Mouse (Mus musculus) stomach, postnatal 0 days (tissue): ENCODE data around the gene Pten. TPM values are rescaled to one million over a fixed set of nuclear protein-coding genes. Genes with fewer than 3 reads are reported as not detected.
A peak's percentile ranks its signal among the peaks of the same experiment; 100 is the strongest.
"Not testable (repeated sequence)": the region's sequence is repeated elsewhere in the genome, so short reads cannot be mapped to it uniquely, and the experiment has no call there.

Experiments used
- ATAC-seq: fragments of 200-750 bp; cut with Nextera tagmentation; 2 replicates; pipeline ENCODE4 v1.8.0; 2017; ENCODE audit not compliant: low FRiP score, low TSS enrichment
- DNase-seq: peaks from one replicate; pipeline ENCODE4 v3.0.0-alpha.2; 2016; ENCODE audit warnings: low spot score
- H3K27ac ChIP-seq: fragments of 300-500 bp; sonication (generic); replicated peaks from 2 replicates; pipeline ENCODE4 v1.5.1; 2014; ENCODE audit warnings: mild to moderate bottlenecking, control low read depth
- H3K27me3 ChIP-seq: fragments of 300-500 bp; sonication (generic); 2 replicates; pipeline ENCODE4 v1.6.1; 2014; ENCODE audit warnings: low read length; ENCODE audit not compliant: control insufficient read depth, insufficient read depth
- H3K36me3 ChIP-seq: fragments of 300-500 bp; sonication (generic); 2 replicates; pipeline ENCODE4 v1.6.1; 2014; ENCODE audit warnings: low read length, mixed read lengths; ENCODE audit not compliant: control insufficient read depth, insufficient read depth
- H3K4me1 ChIP-seq: fragments of 300-500 bp; sonication (generic); replicated peaks from 2 replicates; pipeline ENCODE4 v1.6.1; 2014; ENCODE audit warnings: antibody characterized with exemption; ENCODE audit not compliant: control insufficient read depth, insufficient read depth
- H3K4me2 ChIP-seq: fragments of 300-500 bp; sonication (generic); replicated peaks from 2 replicates; pipeline ENCODE4 v1.6.1; 2014; ENCODE audit warnings: low read depth, mild to moderate bottlenecking, control low read depth, moderate library complexity
- H3K4me3 ChIP-seq: fragments of 300-500 bp; sonication (generic); 2 replicates; pipeline ENCODE4 v1.5.1; 2014; ENCODE audit warnings: low read depth, low read length, control low read depth
- H3K9ac ChIP-seq: fragments of 300-500 bp; sonication (generic); 2 replicates; pipeline ENCODE4 v1.6.1; 2014; ENCODE audit warnings: mild to moderate bottlenecking, low read length, control low read depth, mixed read lengths
- H3K9me3 ChIP-seq: fragments of 300-500 bp; sonication (generic); 2 replicates; pipeline ENCODE4 v1.6.1; 2016; ENCODE audit warnings: low read length; ENCODE audit not compliant: control insufficient read depth
- CTCF ChIP-seq: IDR thresholded peaks from 2 replicates; pipeline ENCODE4 v1.5.1; 2016; ENCODE audit warnings: antibody characterized with exemption, low read depth, mild to moderate bottlenecking, moderate library complexity
- EP300 ChIP-seq: optimal IDR thresholded peaks from 2 replicates; pipeline ENCODE3; 2016; ENCODE audit warnings: antibody characterized with exemption
- WGBS: fragments of 180-500 bp; shearing (Covaris S2); extraction: QIAGEN DNeasy Blood & Tissue Kit; methylation state at CpG from one replicate; pipeline ENCODE4 v1.1.7; 2014; 5-methylcytosine and 5-hydroxymethylcytosine counted together
- polyA plus RNA-seq: library from polyadenylated mRNA; unstranded; fragments of >200 nt; fragmentation: Nextera tagmentation; extraction: Ambion mirVana; gene quantifications from 2 replicates; pipeline ENCODE4 v1.2.1, GENCODE M21; 2015

Gene Pten
- polyA plus RNA-seq, 1 experiment from 2014 or later: 8.1 TPM

- no peaks in the 10 kb centered on the region for H3K36me3 ChIP-seq
- no peaks in the 10 kb centered on the region for H3K4me1 ChIP-seq
- H3K9ac ChIP-seq: peak overlapping the region; percentile 43; the same call in 1 of the 2 replicates
- H3K27ac ChIP-seq: 0 out of 2 replicates have a peak overlapping the region, but pooled peaks have one; percentile 35
- no peak for DNase-seq
- no peaks in the 10 kb centered on the region for H3K27me3 ChIP-seq
- peak overlapping the region; percentile 53 for H3K4me2 ChIP-seq
- no peak for TF ChIP-seq EP300
- no peak for TF ChIP-seq CTCF
- ATAC-seq: no peak
- no peaks in the 10 kb centered on the region for H3K9me3 ChIP-seq
- 16% methylated on average over 6 of the region's 6 CpGs for WGBS
- peak overlapping the region; percentile 99 for H3K4me3 ChIP-seq
Observed at GRCm38 (mm10) chr19:32760499-32760898, 3.2 kb downstream of the Pten start.

GRCm38 (mm10) chr19:32761162-32761561 is 3.9 kb downstream of the Pten start:
- no peak overlapping the region for H3K9ac ChIP-seq
- H3K27me3 ChIP-seq: no peaks in the 10 kb centered on the region
- H3K4me1 ChIP-seq: no peaks in the 10 kb centered on the region
- TF ChIP-seq CTCF (no peak), EP300 (no peak)
- no peak overlapping the region for H3K27ac ChIP-seq
- 55% methylated on average over 4 of the region's 4 CpGs for WGBS
- H3K4me3 ChIP-seq: peak overlapping the region; percentile 99; the same call in 1 of the 2 replicates
- DNase-seq (no peak), ATAC-seq (no peak)
- peak overlapping the region; percentile 53 for H3K4me2 ChIP-seq
- no peaks in the 10 kb centered on the region for H3K36me3 ChIP-seq
- no peaks in the 10 kb centered on the region for H3K9me3 ChIP-seq

GRCm38 (mm10) chr19:32762493-32762892 is 5.2 kb downstream of the Pten start:
- no peak overlapping the region for H3K27ac ChIP-seq
- ATAC-seq (no peak), DNase-seq (no peak)
- no peaks in the 10 kb centered on the region for H3K9me3 ChIP-seq
- WGBS: 40% methylated on average over 4 of the region's 4 CpGs
- no peaks in the 10 kb centered on the region for H3K36me3 ChIP-seq
- H3K9ac ChIP-seq: no peak overlapping the region
- no peaks in the 10 kb centered on the region for H3K4me1 ChIP-seq
- H3K4me2 ChIP-seq: no peak overlapping the region
- H3K4me3 ChIP-seq: no peak overlapping the region
- TF ChIP-seq EP300 (no peak), CTCF (no peak)
- H3K27me3 ChIP-seq: no peaks in the 10 kb centered on the region

- Histone ChIP-seq H3K9ac (no peak overlapping the region), H3K4me3 (no peak overlapping the region), H3K27me3 (no peaks in the 10 kb centered on the region), H3K9me3 (no peaks in the 10 kb centered on the region), H3K4me1 (no peaks in the 10 kb centered on the region), H3K36me3 (peaks cover 2% of the 10 kb centered on the region; the same call in 1 of the 2 replicates), H3K27ac (no peak overlapping the region), H3K4me2 (no peak overlapping the region)
- DNase-seq (no peak), ATAC-seq (no peak)
- WGBS: 35% methylated on average over 2 of the region's 2 CpGs
- no peak for TF ChIP-seq CTCF
- TF ChIP-seq EP300: no peak
Observed at GRCm38 (mm10) chr19:32778411-32778810, 21.1 kb downstream of the Pten start.

- no peak overlapping the region for H3K4me3 ChIP-seq
- H3K36me3 ChIP-seq: peaks cover 2% of the 10 kb centered on the region; the same call in 1 of the 2 replicates
- H3K4me1 ChIP-seq: no peaks in the 10 kb centered on the region
- 62% methylated on average over 3 of the region's 3 CpGs for WGBS
- H3K27me3 ChIP-seq: no peaks in the 10 kb centered on the region
- no peak for TF ChIP-seq EP300
- no peak for TF ChIP-seq CTCF
- DNase-seq (no peak), ATAC-seq (no peak)
- H3K27ac ChIP-seq: no peak overlapping the region
- no peaks in the 10 kb centered on the region for H3K9me3 ChIP-seq
- H3K9ac ChIP-seq: no peak overlapping the region
- no peak overlapping the region for H3K4me2 ChIP-seq
Observed at GRCm38 (mm10) chr19:32779131-32779530, 21.8 kb downstream of the Pten start.

GRCm38 (mm10) chr19:32781305-32782071 is 24.2 kb downstream of the Pten start:
- Histone ChIP-seq H3K27me3 (no peaks in the 10 kb centered on the region), H3K4me2 (no peak overlapping the region), H3K4me3 (no peak overlapping the region), H3K27ac (no peak overlapping the region), H3K9me3 (no peaks in the 10 kb centered on the region), H3K9ac (no peak overlapping the region), H3K4me1 (no peaks in the 10 kb centered on the region), H3K36me3 (0 out of 2 replicates have a peak, but pooled peaks cover 2% of the 10 kb centered on the region)
- ATAC-seq: no peak
- DNase-seq: no peak
- 62% methylated on average over 5 of the region's 5 CpGs for WGBS
- TF ChIP-seq CTCF (no peak), EP300 (no peak)

DNA sequence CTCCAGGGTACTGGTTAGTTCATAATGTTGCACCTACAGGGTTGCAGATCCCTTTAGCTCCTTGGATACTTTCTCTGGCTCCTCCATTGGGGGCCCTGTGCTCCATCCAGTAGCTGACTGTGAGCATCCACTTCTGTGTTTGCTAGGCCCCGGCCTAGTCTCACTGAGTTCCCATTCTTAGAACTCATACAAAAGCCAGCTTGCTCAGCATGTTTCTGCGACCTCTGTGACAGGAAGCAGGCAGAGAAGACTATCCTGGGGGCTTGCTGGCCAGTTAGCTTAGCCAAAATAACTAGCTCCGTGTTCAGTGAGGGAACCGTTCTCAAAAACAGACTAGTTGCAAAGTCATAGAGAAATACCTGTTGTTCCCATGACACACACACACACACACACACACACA is 30.1 kb downstream of the Pten start:
- not testable (repeated sequence) for ATAC-seq, H3K9ac ChIP-seq, H3K36me3 ChIP-seq, H3K9me3 ChIP-seq, H3K4me1 ChIP-seq, DNase-seq, H3K4me3 ChIP-seq, H3K27me3 ChIP-seq, H3K4me2 ChIP-seq, H3K27ac ChIP-seq
- WGBS: 53% methylated on average over 4 of the region's 4 CpGs

DNA sequence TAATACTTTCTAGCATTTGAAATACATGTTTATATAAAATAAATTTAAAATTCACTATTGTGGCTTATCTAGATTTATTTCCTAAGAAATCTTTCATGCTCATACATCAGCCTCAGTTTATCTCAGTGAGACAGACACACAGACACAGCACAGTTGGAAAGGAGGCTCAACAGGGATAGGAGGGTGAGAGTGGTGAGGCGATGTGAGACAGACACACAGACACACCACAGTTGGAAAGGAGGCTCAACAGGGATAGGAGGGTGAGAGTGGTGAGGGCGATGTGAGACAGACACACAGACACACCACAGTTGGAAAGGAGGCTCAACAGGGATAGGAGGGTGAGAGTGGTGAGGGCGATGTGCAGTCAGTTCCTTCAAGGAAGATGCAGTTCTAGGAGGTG is 30.7 kb downstream of the Pten start:
- 91% methylated on average over 3 of the region's 3 CpGs for WGBS
- not testable (repeated sequence) for H3K27me3 ChIP-seq, H3K4me1 ChIP-seq, H3K9ac ChIP-seq, ATAC-seq, H3K4me3 ChIP-seq, H3K9me3 ChIP-seq, H3K36me3 ChIP-seq, DNase-seq, H3K4me2 ChIP-seq, H3K27ac ChIP-seq
